Mouse (Mus musculus): ENCODE measurements around the gene Creb3l2.
"Not testable (repeated sequence)": the region's sequence is repeated elsewhere in the genome, so short reads cannot be mapped to it uniquely, and the experiment has no call there.

Gene Creb3l2

DNA sequence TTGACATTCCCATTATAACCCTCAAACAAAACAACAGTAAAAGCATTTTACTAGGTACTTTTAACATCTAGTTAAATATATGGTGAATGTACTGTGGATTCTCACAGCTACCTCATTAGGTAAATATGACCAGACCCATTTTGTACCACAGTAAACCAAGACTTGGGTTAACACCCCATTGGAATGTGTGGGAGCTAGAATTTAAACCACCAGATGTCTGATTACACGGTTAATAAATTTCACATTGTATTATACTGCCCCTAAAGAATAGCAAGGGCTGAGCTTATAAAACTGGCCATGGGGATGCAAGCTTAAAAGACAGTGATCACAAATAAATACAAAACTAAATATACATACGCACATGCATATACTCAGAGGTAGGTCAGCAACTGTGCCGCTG lies 34.1 kb downstream of the Creb3l2 start:
- DNase-seq = no peak

DNA sequence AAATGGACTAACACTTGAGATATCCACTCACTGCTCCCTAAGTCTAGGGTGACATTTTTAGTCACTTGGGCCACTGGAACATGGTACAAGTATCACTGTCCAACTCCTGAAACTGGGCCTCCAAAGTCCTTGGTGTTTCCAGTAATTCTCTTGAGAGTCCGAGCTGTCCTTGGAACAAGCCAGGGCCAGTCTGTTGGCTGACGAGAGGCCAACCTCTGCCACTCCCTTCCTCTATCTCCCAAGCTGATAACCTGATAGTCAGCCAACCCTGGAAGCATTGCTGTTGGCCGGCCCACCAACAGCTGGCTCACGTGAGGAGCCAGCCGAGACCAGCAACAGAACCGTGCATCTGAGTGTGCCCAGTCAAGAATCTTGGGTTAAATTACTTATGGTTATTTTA lies 35.0 kb downstream of the Creb3l2 start:
- DNase-seq = no peak

DNA sequence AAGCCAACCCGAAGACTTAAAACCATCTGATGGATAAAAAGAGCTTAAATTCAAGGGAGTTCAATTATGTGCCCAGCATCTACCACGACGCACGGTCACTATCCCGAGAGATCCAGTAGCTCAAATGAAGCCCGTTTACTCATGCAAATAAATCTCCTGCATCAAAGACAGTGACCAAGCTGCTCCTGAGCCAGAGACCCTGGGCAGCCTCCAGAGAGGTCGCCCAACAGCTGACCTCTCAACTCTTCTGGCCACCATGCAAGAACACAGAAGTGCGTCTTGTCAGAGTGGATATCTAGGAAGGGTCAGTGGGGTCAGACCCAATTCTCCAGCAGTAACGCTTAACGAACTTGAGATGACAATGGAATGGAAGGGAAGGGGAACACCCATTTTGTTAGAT lies 35.9 kb downstream of the Creb3l2 start:
- no peak for DNase-seq

DNA sequence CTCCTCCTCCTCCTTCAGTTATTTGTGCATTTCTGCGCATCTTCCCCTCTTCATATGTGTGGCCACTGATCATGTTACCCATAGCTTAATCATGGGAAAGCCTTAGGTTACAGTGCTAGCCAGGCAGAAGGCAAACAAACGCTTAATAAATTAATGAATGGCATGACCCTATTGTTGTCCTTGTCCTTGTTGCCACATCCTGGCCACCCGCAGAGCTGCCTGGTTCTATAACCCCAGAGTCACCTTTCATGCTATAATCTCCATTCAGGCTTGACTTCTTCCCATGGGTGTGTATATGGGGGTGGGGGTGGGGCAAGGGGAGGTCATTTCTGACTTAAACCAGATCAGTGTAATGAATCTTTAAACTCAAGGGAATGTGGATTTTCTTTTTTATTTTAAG lies 37.6 kb downstream of the Creb3l2 start:
- DNase-seq = peak in 1 of 2 experiments; percentile 53

DNA sequence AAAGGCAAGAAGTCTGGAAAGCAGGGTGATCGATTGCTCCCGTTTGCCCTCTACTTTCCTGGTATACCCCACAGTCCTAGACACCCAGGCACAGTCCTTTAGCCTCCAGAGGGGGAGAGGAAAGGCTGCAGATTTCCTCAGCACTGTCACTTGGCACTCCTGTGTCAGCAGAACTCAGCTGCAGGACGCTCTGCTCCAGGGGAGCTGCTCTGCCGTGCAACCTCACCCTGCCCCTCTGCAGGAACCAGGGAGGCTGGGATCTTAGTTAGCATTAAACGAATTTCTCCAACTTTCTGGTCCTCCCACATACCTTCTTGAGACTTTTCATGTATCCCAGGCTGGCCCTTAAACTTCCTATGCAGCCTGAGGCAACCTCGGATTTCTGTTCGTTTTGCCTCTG lies 40.0 kb downstream of the Creb3l2 start:
- peak; percentile 36 to 62 for DNase-seq

DNA sequence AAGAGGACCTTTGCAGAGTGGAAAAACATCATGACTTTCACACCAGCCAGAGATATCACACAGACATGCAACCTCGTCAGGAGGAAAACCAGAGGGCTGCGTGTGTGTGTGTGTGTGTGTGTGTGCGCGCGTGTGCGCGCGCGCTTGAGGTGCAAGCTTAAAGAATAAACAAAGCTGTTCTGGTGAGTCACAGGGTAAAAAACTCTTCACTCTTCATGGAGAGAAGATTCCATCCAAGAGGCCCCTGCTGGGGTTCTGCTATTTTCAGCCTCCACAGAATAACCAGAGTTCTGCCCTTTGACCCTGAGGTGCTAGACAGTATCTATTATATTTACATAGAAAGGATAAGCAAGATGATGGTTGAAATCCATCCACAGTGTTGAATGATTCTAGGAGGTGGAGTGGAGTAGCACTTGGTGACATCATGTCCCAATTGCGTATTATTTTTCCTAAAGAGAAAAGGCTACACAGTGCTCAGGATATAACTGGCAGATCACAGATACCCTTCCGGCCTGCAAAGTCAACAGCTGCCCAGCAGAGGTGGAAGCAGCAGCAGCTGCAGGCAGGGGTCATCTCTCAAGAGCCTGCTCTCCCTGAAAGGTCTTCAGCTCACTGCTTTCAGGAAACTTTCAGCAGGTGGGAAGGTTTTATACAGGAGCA lies 41.0 kb downstream of the Creb3l2 start:
- DNase-seq = no peak

DNA sequence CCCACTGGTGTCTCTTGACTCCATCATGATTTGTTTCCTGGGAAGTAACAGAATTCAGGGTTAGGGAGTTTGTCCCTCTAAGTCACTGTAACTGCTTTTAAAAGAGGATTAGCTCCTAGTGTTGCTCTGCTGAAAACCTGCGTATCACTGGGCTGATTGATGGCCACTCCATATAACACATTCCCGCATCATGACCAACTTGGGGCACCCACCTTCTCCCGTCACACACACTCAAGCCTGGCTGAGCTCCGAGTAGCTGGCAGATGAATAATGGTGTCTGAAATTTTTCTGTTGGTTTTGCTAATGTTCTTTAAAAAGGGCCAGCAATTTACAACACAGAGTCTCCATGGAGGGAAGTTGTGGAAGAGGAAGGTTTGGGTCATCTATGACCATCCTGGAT lies 41.8 kb downstream of the Creb3l2 start:
- DNase-seq = no peak

DNA sequence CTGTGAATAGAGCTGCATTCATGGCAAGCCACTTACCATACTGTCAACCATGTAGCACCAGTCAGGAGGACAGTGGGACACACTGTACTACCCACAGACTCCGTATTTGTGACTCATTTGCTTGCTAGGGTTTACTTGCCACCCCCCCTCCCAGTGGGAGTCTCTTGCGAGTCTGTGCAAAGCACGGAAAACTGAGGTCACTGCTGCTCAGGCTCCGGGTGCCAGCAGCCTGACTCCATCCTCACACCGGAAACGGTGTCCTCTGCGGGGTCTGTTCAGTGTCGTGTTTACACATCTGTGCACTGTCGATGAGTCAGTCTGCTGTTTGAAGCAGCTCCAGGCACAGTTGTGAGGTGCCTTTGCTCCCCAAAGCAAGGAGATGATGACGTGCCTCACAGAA lies 43.0 kb downstream of the Creb3l2 start:
- peak in 1 of 2 experiments; percentile 44 for DNase-seq

DNA sequence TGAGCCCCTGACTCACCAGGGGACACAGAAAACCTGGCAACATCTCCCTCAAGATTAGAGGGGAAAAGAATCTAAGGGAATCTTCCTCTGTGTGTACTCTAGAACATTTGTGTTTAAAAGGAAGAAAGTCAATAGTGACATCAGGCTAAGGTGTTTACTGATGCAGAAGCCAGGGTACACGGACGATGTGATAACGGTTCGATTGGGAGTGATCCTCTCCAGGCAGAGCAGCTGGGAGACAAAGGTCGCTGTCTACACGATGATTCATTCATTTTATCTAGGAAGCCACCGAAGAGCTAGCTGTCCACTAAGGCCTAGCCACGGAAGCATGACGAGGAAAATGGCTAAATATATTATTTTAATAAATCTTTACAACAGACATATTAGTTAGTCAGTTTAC lies 44.0 kb downstream of the Creb3l2 start:
- no peak for DNase-seq

DNA sequence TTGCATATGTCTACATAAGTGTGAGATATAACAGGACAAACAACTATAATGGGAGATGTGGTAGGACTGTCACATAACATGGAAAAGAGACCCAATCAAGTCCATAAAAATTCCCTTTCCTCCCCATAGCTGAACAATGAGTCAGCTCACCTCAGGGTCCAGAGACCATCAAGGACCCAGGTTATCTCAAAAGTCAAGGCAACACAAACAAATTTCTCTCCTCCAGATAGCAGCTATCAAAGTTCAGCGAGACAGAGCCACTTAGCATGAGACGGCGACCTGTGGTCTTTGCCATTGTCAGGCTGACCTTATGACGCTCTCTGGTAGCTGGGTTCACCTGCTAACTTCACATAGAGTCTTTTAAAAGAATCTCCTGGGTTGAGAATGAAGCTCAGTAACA lies 44.7 kb downstream of the Creb3l2 start:
- DNase-seq = no peak

DNA sequence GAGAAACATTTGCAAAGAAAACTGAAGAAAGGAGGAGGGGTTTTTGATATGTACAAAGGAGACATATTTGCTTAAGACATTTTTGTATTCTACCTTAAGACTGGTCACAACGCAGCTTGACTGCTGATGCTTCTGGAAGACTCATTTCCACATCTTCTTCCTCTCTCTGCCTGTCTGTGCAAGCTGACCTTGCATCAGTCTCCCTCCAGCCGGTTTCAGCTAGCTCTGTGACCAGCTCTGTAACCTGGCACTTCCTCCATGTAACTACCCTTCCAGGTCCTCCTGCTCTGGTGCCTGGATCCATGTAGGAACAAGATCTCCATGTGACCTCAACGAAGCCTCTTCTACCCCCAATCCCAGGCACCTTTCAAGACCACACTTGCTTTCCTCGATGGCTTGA lies 45.8 kb downstream of the Creb3l2 start:
- DNase-seq = no peak

DNA sequence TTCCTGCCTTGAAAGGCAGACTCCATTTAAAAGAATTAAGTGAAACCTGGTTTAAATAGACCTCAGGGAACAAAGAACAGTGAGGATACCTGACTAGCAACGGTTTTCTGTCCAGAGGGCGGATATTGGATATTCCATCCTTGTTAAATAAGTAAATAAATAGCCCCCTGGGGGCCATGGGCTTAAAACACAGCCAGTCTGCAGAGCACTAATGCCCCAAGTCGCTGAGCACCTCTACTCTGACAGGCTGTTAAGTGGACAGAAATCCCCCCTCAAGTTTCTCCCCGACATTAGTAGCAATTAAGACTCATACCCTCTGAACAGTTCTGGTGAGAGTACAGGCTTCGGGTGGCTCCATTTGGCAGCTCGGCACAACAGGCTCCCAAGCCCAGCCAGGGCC lies 48.7 kb downstream of the Creb3l2 start:
- no peak for DNase-seq

DNA sequence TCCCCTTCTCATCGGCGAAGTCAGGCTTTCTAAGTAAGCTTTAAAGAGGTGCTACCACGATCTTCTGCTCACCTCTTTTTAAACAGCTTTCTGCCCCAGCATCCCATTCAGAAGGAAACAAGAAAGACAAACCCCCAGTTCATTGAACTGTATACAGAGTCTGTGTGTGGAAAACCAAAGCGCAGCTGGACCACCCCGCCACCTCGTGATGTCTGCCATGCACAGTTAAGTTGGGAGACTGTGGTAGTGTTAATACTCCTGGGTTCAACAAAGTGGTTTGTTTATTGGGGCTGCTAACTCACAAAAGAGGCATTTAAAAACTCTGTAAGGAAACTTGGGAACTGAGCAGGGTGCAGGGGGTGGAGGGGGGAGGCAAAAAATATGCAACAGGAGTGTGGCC lies 49.7 kb downstream of the Creb3l2 start:
- DNase-seq = no peak

DNA sequence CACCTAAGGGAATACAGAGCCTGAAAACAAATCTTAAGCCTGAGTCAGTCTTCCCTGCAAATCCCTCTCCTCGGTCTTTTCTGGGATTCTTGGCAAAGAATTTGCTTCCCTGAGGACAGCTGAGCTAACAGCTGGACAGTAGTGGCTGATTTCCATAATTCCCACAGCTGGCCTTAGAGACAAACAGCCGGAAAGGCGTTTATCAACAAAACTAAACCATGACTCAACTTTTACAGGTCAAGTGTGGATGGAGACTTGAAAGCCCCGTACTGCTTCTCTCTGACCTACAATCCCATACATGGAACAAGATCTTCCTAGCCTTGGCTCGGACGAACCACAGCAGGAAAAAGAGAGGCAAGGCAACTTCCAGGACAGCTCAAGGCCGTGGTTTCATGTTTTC lies 50.6 kb downstream of the Creb3l2 start:
- DNase-seq = peak; percentile 51 to 63

DNA sequence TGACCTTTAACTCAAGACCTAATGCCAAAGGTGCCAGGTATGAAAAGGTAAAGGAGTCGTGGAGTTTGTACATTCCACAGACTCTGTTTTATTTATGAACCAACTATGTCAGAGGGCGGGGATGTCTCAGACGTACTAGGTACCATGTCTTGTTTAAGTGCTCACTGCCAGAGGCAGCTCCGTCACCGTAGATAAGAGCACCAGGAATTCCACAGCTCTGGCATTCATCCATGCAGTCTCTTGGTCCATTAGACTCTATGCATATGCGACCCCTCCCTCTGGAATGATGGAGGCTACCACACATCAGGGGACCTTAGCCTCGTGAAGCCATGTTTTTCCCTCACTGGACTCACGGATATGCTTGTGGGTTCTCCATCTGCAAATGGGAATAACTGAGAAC lies 53.0 kb downstream of the Creb3l2 start:
- DNase-seq = no peak

DNA sequence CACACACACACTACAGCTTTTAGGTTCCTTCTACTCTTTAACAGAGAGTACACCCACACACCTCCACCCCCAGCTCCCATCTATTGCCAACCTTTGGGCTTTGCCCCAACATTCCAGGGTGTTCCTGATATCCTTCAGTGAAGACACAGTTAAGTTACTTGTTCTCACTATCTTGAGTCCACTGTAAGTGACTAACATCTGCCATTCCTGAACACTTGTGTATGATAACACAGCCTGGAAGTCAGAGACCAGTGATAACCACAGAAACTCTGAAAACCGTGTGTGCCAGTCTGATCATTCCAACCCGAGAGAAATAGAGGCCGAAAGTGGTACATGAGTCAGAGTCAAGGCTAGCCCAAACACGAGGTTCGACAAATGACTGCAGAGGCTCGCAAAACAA lies 53.4 kb downstream of the Creb3l2 start:
- no peak for DNase-seq

DNA sequence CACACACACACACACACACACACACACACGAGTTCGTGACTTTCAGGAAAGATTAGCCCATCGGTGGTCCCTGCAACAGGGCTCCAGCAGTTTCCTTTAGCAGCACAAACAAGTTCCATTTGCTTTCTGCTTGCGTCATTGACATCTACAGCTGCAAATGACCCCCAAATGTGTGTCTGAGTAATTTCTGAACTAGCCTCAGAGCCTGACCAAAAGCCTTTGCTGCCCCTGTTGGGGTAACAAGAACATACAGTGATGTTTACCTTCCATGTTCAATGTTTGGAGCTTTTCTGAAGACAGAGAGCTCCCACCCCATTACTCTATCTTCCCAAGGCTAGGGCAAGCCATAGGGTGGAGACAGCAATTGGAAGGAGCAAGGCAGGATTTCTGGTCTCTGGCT lies 54.7 kb downstream of the Creb3l2 start:
- DNase-seq = no peak

DNA sequence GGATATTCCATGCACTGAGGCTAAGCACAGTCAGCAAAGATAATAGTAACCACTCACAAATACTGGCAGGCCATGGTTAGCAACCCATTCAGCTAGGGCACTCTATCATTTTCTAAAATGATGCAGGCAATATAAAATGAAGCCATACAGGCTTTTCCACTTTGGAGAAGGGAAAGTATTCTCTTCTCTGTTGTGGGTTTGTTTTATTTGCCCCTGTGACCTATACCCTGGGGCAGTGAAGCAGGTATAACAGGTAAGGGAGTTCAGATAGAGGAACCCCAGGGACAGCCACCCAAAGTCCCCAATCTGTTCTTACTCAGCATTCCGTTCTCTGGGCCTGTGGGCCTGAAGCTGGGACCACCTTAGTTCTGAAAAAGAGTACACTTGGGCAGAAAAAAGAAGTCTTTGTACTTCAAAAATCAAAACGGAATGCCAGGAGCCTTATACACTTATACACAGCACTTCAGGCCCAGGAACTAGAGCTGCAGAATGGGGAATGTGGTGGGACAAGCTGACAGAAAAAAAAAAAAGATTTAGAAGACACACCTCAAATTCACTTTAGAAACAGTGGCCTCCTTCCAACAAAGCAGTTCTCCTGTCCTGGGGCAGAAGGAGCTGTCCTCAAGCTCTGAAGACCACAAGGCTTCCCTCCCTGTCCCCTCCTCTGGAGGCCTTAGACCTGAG lies 56.2 kb downstream of the Creb3l2 start:
- no peak for DNase-seq

DNA sequence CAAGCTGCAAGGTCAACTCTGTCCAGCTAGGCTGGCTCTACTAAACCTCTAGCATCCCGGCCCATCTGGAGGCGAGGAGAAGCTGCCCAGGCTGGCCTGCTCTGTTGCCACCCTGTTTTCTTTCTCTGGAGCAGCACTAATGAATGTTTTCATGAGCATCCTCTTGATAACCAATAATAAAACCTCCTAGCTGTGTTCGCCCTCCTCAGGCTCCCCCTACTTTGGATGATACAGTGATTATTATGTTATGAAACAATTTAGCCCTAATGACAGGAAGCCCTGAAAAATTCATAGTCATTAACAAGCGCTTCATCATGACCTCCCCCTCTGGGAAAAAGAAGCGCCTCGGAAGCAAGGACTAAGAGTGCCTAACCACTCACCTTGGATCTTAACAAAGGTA lies 59.2 kb downstream of the Creb3l2 start:
- DNase-seq = no peak

DNA sequence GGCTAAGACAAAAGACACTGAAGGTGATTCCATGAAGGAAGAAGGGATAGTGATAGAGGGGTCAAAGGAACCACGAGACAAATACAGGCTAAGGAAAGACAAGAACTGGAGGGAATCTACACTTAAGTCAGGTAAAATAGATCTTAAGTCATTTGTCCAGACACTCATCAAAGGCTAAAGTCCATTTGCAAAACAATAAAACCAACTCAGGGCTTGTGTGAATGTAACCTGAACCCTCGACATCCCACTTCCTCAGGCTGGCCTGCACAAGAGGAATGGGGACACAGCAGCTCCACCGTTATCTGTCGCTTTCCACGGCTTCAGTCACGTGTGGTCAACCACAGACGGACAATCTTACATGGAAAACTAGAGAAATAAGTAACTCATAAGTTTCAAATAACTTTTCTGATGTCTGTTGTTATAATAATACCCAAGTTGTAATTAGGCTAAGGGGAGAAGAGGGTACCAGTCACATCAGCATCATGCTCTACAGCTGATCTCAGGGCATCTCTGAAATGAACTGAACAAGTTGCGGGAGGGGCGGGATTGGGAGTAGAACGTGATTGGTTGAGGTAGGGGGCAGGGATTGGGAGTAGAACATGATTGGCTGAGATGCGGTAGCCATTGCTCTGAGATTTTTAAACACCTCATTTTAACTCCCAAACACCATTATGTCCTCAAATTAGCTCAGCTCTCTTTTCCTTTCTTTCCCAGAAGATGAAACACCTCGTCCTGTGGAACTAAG lies 63.9 kb downstream of the Creb3l2 start:
- no peak for DNase-seq

DNA sequence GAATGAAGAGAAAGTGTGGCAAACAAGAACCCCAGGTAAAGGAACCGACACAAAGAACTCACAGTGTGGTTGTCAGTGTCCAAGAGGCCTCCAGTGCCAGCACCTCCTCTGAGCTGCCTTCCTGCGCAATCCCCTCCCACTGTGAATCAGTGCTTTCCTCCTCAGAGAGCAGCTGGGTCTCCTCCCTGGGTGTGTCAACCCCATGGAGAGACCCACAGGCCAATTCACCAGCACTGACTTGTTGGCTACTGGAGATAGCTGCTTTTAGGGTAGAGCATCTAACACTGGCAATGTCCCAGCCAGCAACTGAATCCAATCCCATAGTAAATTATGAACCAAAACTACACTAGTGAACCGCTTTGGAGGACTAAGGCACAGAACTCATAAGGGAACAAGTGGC lies 64.6 kb downstream of the Creb3l2 start:
- not testable (repeated sequence) for DNase-seq

DNA sequence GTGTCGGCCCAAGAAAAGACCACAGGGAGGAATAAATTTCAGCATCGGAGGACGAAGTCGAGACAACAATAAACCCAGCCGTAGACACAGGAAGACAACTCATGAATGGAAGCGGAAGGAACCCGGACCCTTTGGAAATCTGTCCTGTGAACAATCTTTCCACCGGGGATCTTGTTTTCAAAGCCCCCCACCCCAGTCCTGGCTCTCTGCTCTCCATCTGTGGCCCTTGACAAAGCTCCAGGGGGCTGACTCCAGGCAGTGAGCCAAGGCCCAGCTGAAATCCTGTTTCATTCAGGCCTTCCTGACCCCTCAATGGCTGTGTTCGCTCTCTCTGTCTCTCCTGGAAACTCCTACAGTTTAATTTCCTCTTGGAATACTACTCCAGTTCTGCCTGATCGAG lies 66.5 kb downstream of the Creb3l2 start:
- DNase-seq = peak; percentile 77 to 81

DNA sequence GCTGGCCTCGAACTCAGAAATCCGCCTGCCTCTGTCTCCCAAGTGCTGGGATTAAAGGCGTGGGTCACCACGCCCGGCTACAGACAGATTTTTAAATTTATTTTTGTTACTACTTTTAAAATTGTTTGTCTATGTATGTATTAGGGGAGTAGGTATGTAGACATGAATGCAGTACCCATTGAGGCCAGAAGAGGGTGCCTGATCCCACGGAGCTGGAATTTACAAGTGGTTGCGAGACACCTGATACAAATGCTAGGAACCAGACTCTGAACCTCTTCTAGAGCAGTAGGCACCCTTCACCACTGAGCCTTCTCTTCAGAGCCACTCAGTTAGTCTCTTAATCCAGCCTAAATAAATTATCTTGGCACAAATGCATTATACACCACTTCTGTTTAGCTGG lies 70.6 kb downstream of the Creb3l2 start:
- peak; percentile 44 to 58 for DNase-seq

DNA sequence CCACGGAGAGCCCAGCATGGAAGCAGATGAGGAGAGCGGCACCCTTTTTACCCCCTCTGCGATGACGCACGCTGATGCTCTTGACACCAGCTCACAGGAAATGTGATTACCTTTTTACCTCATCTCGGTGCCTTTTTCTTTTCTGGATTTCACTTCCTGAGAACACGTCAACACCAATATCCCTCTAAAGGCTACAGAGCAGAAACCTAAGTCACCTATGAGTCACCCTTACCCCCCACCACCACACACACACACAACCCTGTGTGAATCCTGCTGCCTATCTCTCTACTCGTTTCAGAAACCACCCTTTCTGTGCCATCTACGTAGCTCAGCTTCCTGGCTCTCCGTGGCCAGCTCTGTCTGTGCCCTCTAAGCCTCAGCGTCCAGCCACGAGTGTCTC lies 71.4 kb downstream of the Creb3l2 start:
- DNase-seq = no peak

Measured in kidney, postnatal 4 days (tissue).